Mouse (Mus musculus) G1E (cell line): ENCODE measurements around the gene Cntrob. TPM values are rescaled to one million over a fixed set of nuclear protein-coding genes. Genes with fewer than 3 reads are reported as not detected.

Experiments
- ATAC-seq: 2 replicates; pipeline ENCODE4 v1.8.0; 2016; ENCODE audit warnings: mild to moderate bottlenecking; ENCODE audit not compliant: insufficient number of reproducible peaks, poor library complexity, low FRiP score, severe bottlenecking; ENCODE audit errors: extremely low read depth
- DNase-seq: peaks from one replicate; pipeline ENCODE4 v3.0.0; 2012; ENCODE audit warnings: low spot score
- H3K27me3 ChIP-seq: 2 replicates; pipeline ENCODE4 v1.6.1; 2012; ENCODE audit warnings: mild to moderate bottlenecking, low read length, inconsistent platforms; ENCODE audit not compliant: insufficient read depth
- H3K36me3 ChIP-seq: replicated peaks from 2 replicates; pipeline ENCODE3; 2012; ENCODE audit warnings: mild to moderate bottlenecking, inconsistent platforms
- H3K4me1 ChIP-seq: 2 replicates; pipeline ENCODE4 v1.6.1; 2012; ENCODE audit warnings: low read depth, low read length, inconsistent platforms, mixed read lengths; ENCODE audit not compliant: insufficient read depth
- H3K4me3 ChIP-seq: 2 replicates; pipeline ENCODE4 v1.5.1; 2012; ENCODE audit warnings: low read depth, mild to moderate bottlenecking, inconsistent platforms, low read length, moderate library complexity, mixed read lengths
- H3K9me3 ChIP-seq: replicated peaks from 2 replicates; pipeline ENCODE4 v1.6.1; 2012; ENCODE audit warnings: inconsistent platforms
- CTCF ChIP-seq: IDR thresholded peaks from 2 replicates; pipeline ENCODE4 v1.5.1; 2012; ENCODE audit warnings: low read depth, low read length, inconsistent platforms, mixed read lengths
- GATA1 ChIP-seq: IDR thresholded peaks from 2 replicates; pipeline ENCODE4 v1.6.1; 2012; ENCODE audit warnings: borderline replicate concordance, low read length, inconsistent platforms, mixed read lengths
- GATA2 ChIP-seq: IDR thresholded peaks from 2 replicates; pipeline ENCODE4 v1.6.1; 2012; ENCODE audit warnings: low read depth, low read length, inconsistent platforms, borderline replicate concordance
- POLR2AphosphoS5 ChIP-seq: IDR thresholded peaks from 2 replicates; pipeline ENCODE4 v1.6.1; 2012; ENCODE audit warnings: low read depth, low read length, inconsistent platforms; ENCODE audit not compliant: insufficient replicate concordance
- TAL1 ChIP-seq: conservative IDR thresholded peaks from 2 replicates; pipeline ENCODE4 v1.6.1; 2012; ENCODE audit warnings: low read depth, low read length, inconsistent platforms, mixed read lengths
- polyA plus RNA-seq: library from polyadenylated mRNA; stranded (reverse); fragments of >175 nt; gene quantifications from 2 replicates; pipeline ENCODE4 v1.2.3, GENCODE M21; 2012
- total RNA-seq, 2 experiments: library from RNA; stranded (forward) in 1 of 2; stranded (reverse) in 1 of 2; fragments of 200-1000 nt in 1 of 2; fragments of >200 nt in 1 of 2; fragmentation: Nextera tagmentation in 1 of 2; gene quantifications; 2 replicates each; pipeline ENCODE4 v1.2.3; 2014 to 2017

Gene Cntrob
- total and polyA plus RNA-seq, 3 experiments, result 26.0 to 30.8 (median 30.3) TPM

- no peak overlapping the region for H3K4me3 ChIP-seq
- H3K4me1 ChIP-seq, result peaks cover 19% of the 10 kb centered on the region
- H3K36me3 ChIP-seq, result no peaks in the 10 kb centered on the region
- TF ChIP-seq CTCF (peak; percentile 23; the same call in 1 of the 2 replicates), GATA1 (no peak), POLR2AphosphoS5 (no peak), GATA2 (no peak), TAL1 (no peak)
- ATAC-seq (no peak), DNase-seq (no peak)
- peaks cover 25% of the 10 kb centered on the region for H3K27me3 ChIP-seq
- H3K9me3 ChIP-seq, result no peaks in the 10 kb centered on the region
These were observed 56.2 kb downstream of the Cntrob start for GRCm38 (mm10) chr11:69267341-69267740.

GRCm38 (mm10) chr11:69266253-69266652 is 57.3 kb downstream of the Cntrob start:
- no peak for ATAC-seq
- Histone ChIP-seq H3K9me3 (no peaks in the 10 kb centered on the region), H3K4me3 (no peak overlapping the region), H3K36me3 (no peaks in the 10 kb centered on the region), H3K4me1 (peaks cover 19% of the 10 kb centered on the region), H3K27me3 (peaks cover 25% of the 10 kb centered on the region)
- no peak for TF ChIP-seq CTCF
- no peak for TF ChIP-seq POLR2AphosphoS5
- TF ChIP-seq GATA1, result no peak
- TF ChIP-seq TAL1, result no peak
- no peak for TF ChIP-seq GATA2
- DNase-seq, result no peak

GRCm38 (mm10) chr11:69265410-69265809 is 58.2 kb downstream of the Cntrob start:
- no peak overlapping the region for H3K4me3 ChIP-seq
- TF ChIP-seq TAL1, result no peak
- no peak for TF ChIP-seq GATA2
- TF ChIP-seq POLR2AphosphoS5, result no peak
- no peak for TF ChIP-seq CTCF
- no peak for TF ChIP-seq GATA1
- ATAC-seq, result no peak
- H3K36me3 ChIP-seq, result no peaks in the 10 kb centered on the region
- no peaks in the 10 kb centered on the region for H3K9me3 ChIP-seq
- H3K27me3 ChIP-seq, result peaks cover 30% of the 10 kb centered on the region
- DNase-seq, result no peak
- H3K4me1 ChIP-seq, result peaks cover 19% of the 10 kb centered on the region

GRCm38 (mm10) chr11:69264276-69264675 is 59.3 kb downstream of the Cntrob start:
- Histone ChIP-seq H3K4me3 (no peak overlapping the region), H3K9me3 (no peaks in the 10 kb centered on the region), H3K36me3 (no peaks in the 10 kb centered on the region), H3K27me3 (peaks cover 34% of the 10 kb centered on the region), H3K4me1 (peaks cover 14% of the 10 kb centered on the region)
- TF ChIP-seq TAL1 (no peak), CTCF (no peak), POLR2AphosphoS5 (no peak), GATA1 (no peak), GATA2 (no peak)
- no peak for ATAC-seq
- no peak for DNase-seq

- no peak for DNase-seq
These were observed 63.5 kb downstream of the Cntrob start for GRCm38 (mm10) chr11:69260111-69260510.

GRCm38 (mm10) chr11:69258287-69258686 is 65.3 kb downstream of the Cntrob start:
- Histone ChIP-seq H3K4me1 (peaks cover 7% of the 10 kb centered on the region; the same call in 1 of the 2 replicates), H3K36me3 (no peaks in the 10 kb centered on the region), H3K9me3 (no peaks in the 10 kb centered on the region), H3K27me3 (peaks cover 45% of the 10 kb centered on the region), H3K4me3 (no peak overlapping the region)
- TF ChIP-seq CTCF, result peak; percentile 95
- TF ChIP-seq POLR2AphosphoS5, result no peak
- DNase-seq (peak; percentile 62), ATAC-seq (no peak)

More at GRCm38 (mm10) chr11:69260111-69260510, 63.5 kb downstream of the Cntrob start:
- H3K36me3 ChIP-seq, result no peaks in the 10 kb centered on the region
- no peak for TF ChIP-seq CTCF
- no peak for TF ChIP-seq POLR2AphosphoS5
- TF ChIP-seq TAL1, result no peak
- TF ChIP-seq GATA1, result no peak
- no peak for TF ChIP-seq GATA2
- peaks cover 46% of the 10 kb centered on the region for H3K27me3 ChIP-seq
- no peak for ATAC-seq
- peaks cover 11% of the 10 kb centered on the region for H3K4me1 ChIP-seq
- H3K9me3 ChIP-seq, result no peaks in the 10 kb centered on the region
- H3K4me3 ChIP-seq, result no peak overlapping the region

- ATAC-seq, result no peak
- H3K4me3 ChIP-seq, result no peak overlapping the region
- H3K27me3 ChIP-seq, result peaks cover 45% of the 10 kb centered on the region
- H3K4me1 ChIP-seq, result peaks cover 7% of the 10 kb centered on the region; the same call in 1 of the 2 replicates
- H3K9me3 ChIP-seq, result no peaks in the 10 kb centered on the region
- TF ChIP-seq GATA1 (no peak), TAL1 (no peak), POLR2AphosphoS5 (no peak), GATA2 (no peak), CTCF (no peak)
- DNase-seq, result peak; percentile 33
- no peaks in the 10 kb centered on the region for H3K36me3 ChIP-seq
These were observed 65.8 kb downstream of the Cntrob start for GRCm38 (mm10) chr11:69257807-69258206.
